Mouse (Mus musculus) CH12.LX (cell line): Measurements from ENCODE around the gene Fam168b. TPM values are rescaled to one million over a fixed set of nuclear protein-coding genes. Genes with fewer than 3 reads are reported as not detected.

ENCODE experiments used
- DNase-seq: peaks from one replicate; pipeline ENCODE4 v3.0.0-alpha.2; 2013; ENCODE audit errors: extremely low read depth
- H3K27ac ChIP-seq: 2 replicates; pipeline ENCODE4 v1.5.1; 2012; ENCODE audit warnings: low read depth, mild to moderate bottlenecking, control low read depth, moderate library complexity; ENCODE audit not compliant: insufficient read depth
- H3K27me3 ChIP-seq: replicated peaks from 2 replicates; pipeline ENCODE3; 2012; ENCODE audit warnings: inconsistent platforms
- H3K36me3 ChIP-seq, 2 experiments: replicated peaks in 1 of 2; 2 replicates each; pipeline versions ENCODE3 to v1.6.1; 2012; ENCODE audit warnings: inconsistent platforms in 1 of 2, low read length in 1 of 2, mild to moderate bottlenecking in 1 of 2, mixed read lengths in 1 of 2, moderate library complexity in 1 of 2; ENCODE audit not compliant: control insufficient read depth in 1 of 2, insufficient read depth in 1 of 2
- H3K4me1 ChIP-seq, 2 experiments: 2 replicates each; pipeline ENCODE4 v1.6.1; 2012; ENCODE audit warnings: inconsistent platforms in 1 of 2, moderate library complexity in 1 of 2; ENCODE audit not compliant: insufficient read depth in 2 of 2, control insufficient read depth in 1 of 2
- H3K4me2 ChIP-seq: 2 replicates; pipeline ENCODE4 v1.6.1; 2012; ENCODE audit warnings: low read depth, mild to moderate bottlenecking, control low read depth; ENCODE audit not compliant: poor library complexity, insufficient read depth, severe bottlenecking
- H3K4me3 ChIP-seq, 3 experiments: fragments of 150-350 bp in 1 of 3; sonication (generic) in 1 of 3; replicated peaks in 1 of 3; 2 replicates each; pipeline versions ENCODE3 to v1.5.1; 2011 to 2012; ENCODE audit warnings: low read depth in 2 of 3, low read length in 2 of 3, mild to moderate bottlenecking in 2 of 3, moderate library complexity in 2 of 3, control low read depth in 1 of 3, improper control_type of control experiment in 1 of 3, inconsistent platforms in 1 of 3, mixed read lengths in 1 of 3; ENCODE audit not compliant: poor library complexity in 1 of 3
- H3K79me2 ChIP-seq: replicated peaks from 2 replicates; pipeline ENCODE4 v1.6.1; 2012; ENCODE audit warnings: mild to moderate bottlenecking, moderate library complexity; ENCODE audit not compliant: control insufficient read depth, poor library complexity, insufficient read depth, severe bottlenecking; ENCODE audit errors: extremely low read depth
- H3K9ac ChIP-seq: 2 replicates; pipeline ENCODE4 v1.6.1; 2012; ENCODE audit warnings: low read depth, mild to moderate bottlenecking, control low read depth, moderate library complexity; ENCODE audit not compliant: insufficient read depth
- H3K9me3 ChIP-seq: replicated peaks from 2 replicates; pipeline ENCODE3; 2012; ENCODE audit warnings: low read length, inconsistent platforms, mixed read lengths
- E2F4 ChIP-seq: IDR thresholded peaks from 2 replicates; pipeline ENCODE4 v1.6.1; 2011; ENCODE audit warnings: low read depth, low read length, improper control_type of control experiment; ENCODE audit not compliant: insufficient replicate concordance
- ELF1 ChIP-seq: IDR thresholded peaks from 2 replicates; pipeline ENCODE4 v1.6.1; 2014; ENCODE audit warnings: low read depth, mild to moderate bottlenecking, inconsistent platforms, low read length, improper control_type of control experiment
- GABPA ChIP-seq: IDR thresholded peaks from 2 replicates; pipeline ENCODE4 v1.6.1; 2012; ENCODE audit warnings: low read depth, low read length, improper control_type of control experiment, inconsistent platforms; ENCODE audit not compliant: insufficient replicate concordance
- HCFC1 ChIP-seq: IDR thresholded peaks from 2 replicates; pipeline ENCODE4 v1.6.1; 2012; ENCODE audit warnings: low read depth, mild to moderate bottlenecking, inconsistent platforms, low read length, improper control_type of control experiment
- IRF4 ChIP-seq: IDR thresholded peaks from 2 replicates; pipeline ENCODE4 v1.6.1; 2014; ENCODE audit warnings: low read depth, mild to moderate bottlenecking, inconsistent platforms, low read length, improper control_type of control experiment
- JUND ChIP-seq: conservative IDR thresholded peaks from 2 replicates; pipeline ENCODE4 v1.6.1; 2011; ENCODE audit warnings: low read depth, low read length, improper control_type of control experiment
- KAT2A ChIP-seq: IDR thresholded peaks from 2 replicates; pipeline ENCODE4 v1.6.1; 2012; ENCODE audit warnings: low read length, improper control_type of control experiment, inconsistent platforms; ENCODE audit not compliant: insufficient replicate concordance
- MAFK ChIP-seq: IDR thresholded peaks from 2 replicates; pipeline ENCODE4 v1.6.1; 2011; ENCODE audit warnings: low read length, improper control_type of control experiment; ENCODE audit not compliant: insufficient replicate concordance
- MAX ChIP-seq: IDR thresholded peaks from 2 replicates; pipeline ENCODE4 v1.6.1; 2011; ENCODE audit warnings: low read length, improper control_type of control experiment
- MAZ ChIP-seq: IDR thresholded peaks from 2 replicates; pipeline ENCODE4 v1.6.1; 2012; ENCODE audit warnings: low read depth, mild to moderate bottlenecking, inconsistent platforms, low read length, improper control_type of control experiment, moderate library complexity
- POLR2AphosphoS2 ChIP-seq: IDR thresholded peaks from 2 replicates; pipeline ENCODE4 v1.6.1; 2011; ENCODE audit warnings: low read depth, low read length, improper control_type of control experiment
- RAD21 ChIP-seq: IDR thresholded peaks from 2 replicates; pipeline ENCODE4 v1.6.1; 2011; ENCODE audit warnings: low read depth, mild to moderate bottlenecking, low read length, improper control_type of control experiment, moderate library complexity
- RCOR1 ChIP-seq: conservative IDR thresholded peaks from 2 replicates; pipeline ENCODE4 v1.6.1; 2012; ENCODE audit warnings: low read depth, mild to moderate bottlenecking, inconsistent platforms, low read length, improper control_type of control experiment
- SIN3A ChIP-seq: IDR thresholded peaks from 2 replicates; pipeline ENCODE4 v1.6.1; 2012; ENCODE audit warnings: low read length, improper control_type of control experiment, inconsistent platforms
- USF1 ChIP-seq: IDR thresholded peaks from 2 replicates; pipeline ENCODE4 v1.6.1; 2014; ENCODE audit warnings: low read depth, mild to moderate bottlenecking, inconsistent platforms, low read length, improper control_type of control experiment
- ZC3H11A ChIP-seq: IDR thresholded peaks from 2 replicates; pipeline ENCODE4 v1.6.1; 2012; ENCODE audit warnings: low read depth, mild to moderate bottlenecking, inconsistent platforms, low read length, improper control_type of control experiment
- ZMIZ1 ChIP-seq: IDR thresholded peaks from 2 replicates; pipeline ENCODE4 v1.6.1; 2012; ENCODE audit warnings: low read depth, mild to moderate bottlenecking, inconsistent platforms, low read length, improper control_type of control experiment
- ZNF384 ChIP-seq: IDR thresholded peaks from 2 replicates; pipeline ENCODE4 v1.6.1; 2012; ENCODE audit warnings: low read depth, low read length, improper control_type of control experiment, inconsistent platforms
- dilution Hi-C: fragments of 300-500 bp; cut with MboI; formaldehyde crosslinking; loops from 2 replicates; pipeline ENCODE4 v1.14.3; 2020; ENCODE audit warnings: low sequenced_read_pairs; ENCODE audit not compliant: extremely low pct_unique_long_range_greater_than_20kb, extremely low pct_ligation_motif_present
- in situ Hi-C: fragments of 300-500 bp; cut with MboI; formaldehyde crosslinking; loops from 3 replicates; pipeline ENCODE4 v1.14.3; 2019; ENCODE audit warnings: low sequenced_read_pairs, low pct_ligation_motif_present, low pct_unique_long_range_greater_than_20kb, mixed read lengths
- polyA plus RNA-seq: library from polyadenylated mRNA; unstranded; fragments of >175 nt; gene quantifications from 2 replicates; pipeline ENCODE4 v1.2.1, GENCODE M21; 2012; ENCODE audit warnings: low read depth; ENCODE audit not compliant: insufficient read length
- total RNA-seq, 2 experiments: library from RNA; depleted of rRNA; stranded (reverse); fragments of 300-350 nt in 1 of 2; fragments of >200 nt in 1 of 2; gene quantifications; 2 replicates each; pipeline ENCODE4 v1.2.3; 2012 to 2014

Gene Fam168b
- total and polyA plus RNA-seq, 3 experiments, result 50.5 to 67.5 (median 60.9) TPM

- peak overlapping the region; percentile 100 for H3K9ac ChIP-seq
- H3K27ac ChIP-seq, result peak overlapping the region; percentile 89
- H3K27me3 ChIP-seq, result no peaks in the 10 kb centered on the region
- peaks cover 13 to 47% of the 10 kb centered on the region in 2 experiments for H3K4me1 ChIP-seq
- peak overlapping the region; percentile 97 for H3K4me2 ChIP-seq
- peak overlapping the region; percentile 74 to 99 (median 85) for H3K4me3 ChIP-seq
- DNase-seq, result peak; percentile 33
- H3K79me2 ChIP-seq, result peaks cover 47% of the 10 kb centered on the region
- H3K36me3 ChIP-seq, result peaks cover 0 to 7% of the 10 kb centered on the region in 2 experiments
- in situ Hi-C loops (no loop called here), dilution Hi-C loops (no loop called here)
- H3K9me3 ChIP-seq, result no peaks in the 10 kb centered on the region
- TF ChIP-seq RAD21 (no peak), SIN3A (0 out of 2 replicates have a peak, but pooled peaks have one; percentile 18)
Observed at GRCm38 (mm10) chr1:34842389-34842861, 440 bp downstream of the Fam168b start.

DNA sequence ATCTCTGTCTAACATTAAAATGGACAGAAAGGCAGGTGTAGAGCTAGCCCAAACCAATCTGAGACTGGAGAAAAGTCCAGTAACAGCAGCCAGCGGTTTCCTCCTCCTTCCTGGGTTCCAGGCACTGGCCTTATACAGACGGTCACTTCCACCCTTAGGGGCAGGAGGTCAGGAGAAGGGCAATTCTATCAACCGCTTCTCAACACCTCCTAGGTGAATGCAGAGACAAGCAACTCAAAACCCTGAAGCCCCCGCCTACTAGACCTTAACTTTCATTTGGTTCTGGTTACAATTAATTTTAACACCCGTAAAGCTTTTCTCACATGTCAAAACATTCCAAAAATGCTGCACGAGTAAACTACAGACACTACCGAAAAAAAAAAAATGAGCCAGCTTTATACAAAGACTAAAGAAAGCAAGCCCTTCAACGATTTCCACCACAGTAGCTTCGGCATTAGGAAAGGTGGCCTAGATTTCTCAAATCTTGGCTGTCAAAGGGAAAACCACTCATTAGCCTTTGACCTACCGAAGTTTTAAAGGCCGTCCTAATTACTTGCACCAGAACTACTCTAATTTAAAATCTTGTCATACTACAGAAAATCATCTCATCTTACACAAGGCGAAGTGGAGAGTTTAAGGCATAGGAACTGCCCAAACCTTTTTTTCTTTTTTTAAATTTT, 1.0 kb downstream of the Fam168b start:
- Histone ChIP-seq H3K4me3 (peak overlapping the region; percentile 74 to 99 (median 85)), H3K27me3 (no peaks in the 10 kb centered on the region), H3K79me2 (peaks cover 53% of the 10 kb centered on the region), H3K27ac (no peak overlapping the region), H3K36me3 (peaks cover 0 to 10% of the 10 kb centered on the region in 2 experiments), H3K9me3 (no peaks in the 10 kb centered on the region), H3K4me2 (peak overlapping the region; percentile 97), H3K9ac (peak overlapping the region; percentile 100), H3K4me1 (peaks cover 13 to 53% of the 10 kb centered on the region in 2 experiments)
- DNase-seq, result no peak
- dilution Hi-C loops (no loop called here), in situ Hi-C loops (no loop called here)
- TF ChIP-seq MAFK (no peak), HCFC1 (no peak), MAX (no peak), USF1 (no peak), MAZ (no peak), KAT2A (no peak), ZC3H11A (no peak), ELF1 (no peak), ZMIZ1 (no peak), RCOR1 (no peak), SIN3A (no peak), E2F4 (no peak), JUND (no peak), ZNF384 (no peak), GABPA (no peak), POLR2AphosphoS2 (no peak), IRF4 (no peak)
